Mouse (Mus musculus): ENCODE results near the gene Scd2. TPM values are rescaled to one million over a fixed set of nuclear protein-coding genes. Genes with fewer than 3 reads are reported as not detected.
A peak's percentile ranks its signal among the peaks of the same experiment; 100 is the strongest.
"Not testable (repeated sequence)": the region's sequence is repeated elsewhere in the genome, so short reads cannot be mapped to it uniquely, and the experiment has no call there.

Gene Scd2
- total RNA-seq, 2 experiments from 2014 or later, result 642 to 712 TPM

GRCm38 (mm10) chr19:44309351-44310154, 16.1 kb downstream of the Scd2 start:
- DNase-seq (ENCODE audit: extremely low spot score in 1 of 2, low spot score in 1 of 2), result no peak

GRCm38 (mm10) chr19:44310155-44310575, 16.7 kb downstream of the Scd2 start:
- DNase-seq (ENCODE audit: extremely low spot score in 1 of 2, low spot score in 1 of 2), result not testable (repeated sequence)

- no peak for DNase-seq (ENCODE audit: extremely low spot score in 1 of 2, low spot score in 1 of 2)
Measured at GRCm38 (mm10) chr19:44310814-44311213, 17.3 kb downstream of the Scd2 start.

- no peak for DNase-seq (ENCODE audit: extremely low spot score in 1 of 2, low spot score in 1 of 2)
Measured at GRCm38 (mm10) chr19:44311306-44312006, 18.0 kb downstream of the Scd2 start.

GRCm38 (mm10) chr19:44312007-44312360, 18.5 kb downstream of the Scd2 start:
- DNase-seq (ENCODE audit: extremely low spot score in 1 of 2, low spot score in 1 of 2), result no peak

GRCm38 (mm10) chr19:44313066-44313465, 19.6 kb downstream of the Scd2 start:
- DNase-seq (ENCODE audit: extremely low spot score in 1 of 2, low spot score in 1 of 2), result peak in 1 of 2 experiments; percentile 3

- DNase-seq (ENCODE audit: extremely low spot score in 1 of 2, low spot score in 1 of 2), result peak; percentile 65 to 67
Measured at GRCm38 (mm10) chr19:44314327-44314759, 20.9 kb downstream of the Scd2 start.

- DNase-seq (ENCODE audit: extremely low spot score in 1 of 2, low spot score in 1 of 2), result peak in 1 of 2 experiments; percentile 24
Measured at GRCm38 (mm10) chr19:44314871-44315414, 21.5 kb downstream of the Scd2 start.

GRCm38 (mm10) chr19:44316752-44317315, 23.4 kb downstream of the Scd2 start:
- no peak for DNase-seq (ENCODE audit: extremely low spot score in 1 of 2, low spot score in 1 of 2)

GRCm38 (mm10) chr19:44317391-44317790, 23.9 kb downstream of the Scd2 start:
- no peak for DNase-seq (ENCODE audit: extremely low spot score in 1 of 2, low spot score in 1 of 2)

GRCm38 (mm10) chr19:44318545-44318944, 25.1 kb downstream of the Scd2 start:
- DNase-seq (ENCODE audit: extremely low spot score in 1 of 2, low spot score in 1 of 2), result no peak

- DNase-seq (ENCODE audit: extremely low spot score in 1 of 2, low spot score in 1 of 2), result no peak
Measured at GRCm38 (mm10) chr19:44320316-44320715, 26.8 kb downstream of the Scd2 start.

- no peak for DNase-seq (ENCODE audit: extremely low spot score in 1 of 2, low spot score in 1 of 2)
Measured at GRCm38 (mm10) chr19:44321201-44321600, 27.7 kb downstream of the Scd2 start.

- no peak for DNase-seq (ENCODE audit: extremely low spot score in 1 of 2, low spot score in 1 of 2)
Measured at GRCm38 (mm10) chr19:44321631-44322030, 28.2 kb downstream of the Scd2 start.

- DNase-seq (ENCODE audit: extremely low spot score in 1 of 2, low spot score in 1 of 2), result no peak
Measured at GRCm38 (mm10) chr19:44329566-44329965, 36.1 kb downstream of the Scd2 start.

GRCm38 (mm10) chr19:44331128-44331527, 37.7 kb downstream of the Scd2 start:
- not testable (repeated sequence) for DNase-seq (ENCODE audit: extremely low spot score in 1 of 2, low spot score in 1 of 2)

- DNase-seq (ENCODE audit: extremely low spot score in 1 of 2, low spot score in 1 of 2), result no peak
Measured at GRCm38 (mm10) chr19:44331911-44332310, 38.4 kb downstream of the Scd2 start.

GRCm38 (mm10) chr19:44332326-44332725, 38.9 kb downstream of the Scd2 start:
- DNase-seq (ENCODE audit: extremely low spot score in 1 of 2, low spot score in 1 of 2), result no peak

- no peak for DNase-seq (ENCODE audit: extremely low spot score in 1 of 2, low spot score in 1 of 2)
Measured at GRCm38 (mm10) chr19:44332833-44333623, 39.6 kb downstream of the Scd2 start, which contains the start of gene Scd4. Scd4 (plus strand) TSS chr19:44333092.

- DNase-seq (ENCODE audit: extremely low spot score in 1 of 2, low spot score in 1 of 2), result no peak
Measured at GRCm38 (mm10) chr19:44333991-44334390, 40.5 kb downstream of the Scd2 start.
